Mouse (Mus musculus) embryonic fibroblast, embryonic 13.5 days (primary cell): Measurements from ENCODE around the gene Helz.

Experiments used
- CTCF ChIP-seq: IDR thresholded peaks from 2 replicates; pipeline ENCODE4 v1.5.1; 2011; ENCODE audit warnings: mild to moderate bottlenecking, control low read depth, low read length, moderate library complexity, borderline replicate concordance; ENCODE audit not compliant: insufficient read depth
- POLR2A ChIP-seq: IDR thresholded peaks from 2 replicates; pipeline ENCODE4 v1.6.1; 2011; ENCODE audit warnings: low read depth, mild to moderate bottlenecking, control low read depth, low read length, moderate library complexity

DNA sequence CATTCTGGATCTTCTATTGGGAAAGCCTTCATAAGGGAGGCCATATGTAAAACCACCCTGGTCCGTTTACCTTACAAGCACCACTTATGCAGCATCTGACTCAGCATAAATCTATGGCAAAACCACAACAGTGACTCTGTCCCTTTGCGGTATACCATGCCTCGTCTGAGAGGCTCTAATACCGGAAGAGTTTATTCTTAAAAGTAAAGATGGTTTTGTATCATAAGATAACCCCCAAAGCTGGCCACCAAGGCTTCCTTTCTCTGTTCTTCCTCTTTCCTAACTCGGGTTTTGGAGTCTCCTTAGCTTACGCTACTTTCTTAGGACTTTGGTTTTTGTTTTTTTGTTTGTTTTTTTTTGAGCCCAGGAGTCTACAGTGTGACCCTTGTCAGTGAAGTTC lies 145.6 kb downstream of the Helz start:
- no peak for TF ChIP-seq CTCF
- no peak for TF ChIP-seq POLR2A
